Mouse (Mus musculus): ENCODE data around the gene Hfe2. TPM values are rescaled to one million over a fixed set of nuclear protein-coding genes. Genes with fewer than 3 reads are reported as not detected.
"Not testable (repeated sequence)": the region's sequence is repeated elsewhere in the genome, so short reads cannot be mapped to it uniquely, and the experiment has no call there.

Hfe2 gene
- total RNA-seq, 2 experiments from 2014 or later, result 3.9 to 11.2 TPM

GRCm38 (mm10) chr3:96496216-96496615 is 28.8 kb upstream of the Hfe2 start:
- no peak for DNase-seq (ENCODE audit: low spot score in 2 of 2)

GRCm38 (mm10) chr3:96496620-96497275 is 28.2 kb upstream of the Hfe2 start:
- DNase-seq (ENCODE audit: low spot score in 2 of 2), result not testable (repeated sequence)

GRCm38 (mm10) chr3:96497451-96498028 is 27.4 kb upstream of the Hfe2 start:
- peak; percentile 44 to 46 for DNase-seq (ENCODE audit: low spot score in 2 of 2)

- no peak for DNase-seq (ENCODE audit: low spot score in 2 of 2)
These were observed 26.3 kb upstream of the Hfe2 start for GRCm38 (mm10) chr3:96498476-96499245.

GRCm38 (mm10) chr3:96499481-96500288 is 25.3 kb upstream of the Hfe2 start:
- peak; percentile 30 to 52 for DNase-seq (ENCODE audit: low spot score in 2 of 2)

GRCm38 (mm10) chr3:96500289-96500621 is 24.7 kb upstream of the Hfe2 start:
- peak; percentile 84 to 88 for DNase-seq (ENCODE audit: low spot score in 2 of 2)

- peak; percentile 59 to 70 for DNase-seq (ENCODE audit: low spot score in 2 of 2)
These were observed 24.2 kb upstream of the Hfe2 start for GRCm38 (mm10) chr3:96500691-96501265.

GRCm38 (mm10) chr3:96501391-96502115 is 23.4 kb upstream of the Hfe2 start:
- DNase-seq (ENCODE audit: low spot score in 2 of 2), result peak; percentile 78 to 86

GRCm38 (mm10) chr3:96502181-96503082 is 22.5 kb upstream of the Hfe2 start:
- DNase-seq (ENCODE audit: low spot score in 2 of 2), result no peak

GRCm38 (mm10) chr3:96503083-96503450 is 21.9 kb upstream of the Hfe2 start:
- DNase-seq (ENCODE audit: low spot score in 2 of 2), result no peak

GRCm38 (mm10) chr3:96503946-96504345 is 21.0 kb upstream of the Hfe2 start:
- DNase-seq (ENCODE audit: low spot score in 2 of 2), result no peak

- no peak for DNase-seq (ENCODE audit: low spot score in 2 of 2)
These were observed 20.0 kb upstream of the Hfe2 start for GRCm38 (mm10) chr3:96504931-96505330.

GRCm38 (mm10) chr3:96506396-96507047 is 18.4 kb upstream of the Hfe2 start:
- DNase-seq (ENCODE audit: low spot score in 2 of 2), result no peak

- DNase-seq (ENCODE audit: low spot score in 2 of 2), result not testable (repeated sequence)
These were observed 17.0 kb upstream of the Hfe2 start for GRCm38 (mm10) chr3:96507966-96508365.

- DNase-seq (ENCODE audit: low spot score in 2 of 2), result no peak
These were observed 4.8 kb upstream of the Hfe2 start for GRCm38 (mm10) chr3:96520171-96520570.

GRCm38 (mm10) chr3:96522149-96522548 is 2.8 kb upstream of the Hfe2 start:
- no peak for DNase-seq (ENCODE audit: low spot score in 2 of 2)

- no peak for DNase-seq (ENCODE audit: low spot score in 2 of 2)
These were observed 753 bp upstream of the Hfe2 start for GRCm38 (mm10) chr3:96524028-96524810.
